Mouse (Mus musculus) layer of hippocampus, adult 2 months (tissue): ENCODE measurements around the gene Tmem115. TPM values are rescaled to one million over a fixed set of nuclear protein-coding genes. Genes with fewer than 3 reads are reported as not detected.
"Not testable (repeated sequence)": the region's sequence is repeated elsewhere in the genome, so short reads cannot be mapped to it uniquely, and the experiment has no call there.

Experiments
- DNase-seq, 2 experiments: peaks; one replicate each; pipeline ENCODE4 v3.0.0; 2022; ENCODE audit warnings: low spot score in 2 of 2
- H3K27ac ChIP-seq: fragments of 200-600 bp; 2 replicates; pipeline ENCODE4 v1.8.1; 2022
- H3K4me3 ChIP-seq: fragments of 200-600 bp; 2 replicates; pipeline ENCODE4 v1.8.1; 2022; ENCODE audit warnings: mild to moderate bottlenecking
- CTCF ChIP-seq: fragments of 200-600 bp; conservative IDR thresholded peaks from 2 replicates; pipeline ENCODE4 v1.8.1; 2022; ENCODE audit warnings: antibody characterized with exemption, mild to moderate bottlenecking, moderate library complexity
- total RNA-seq, 2 experiments: library from RNA; stranded (reverse); gene quantifications; 2 replicates each; pipeline ENCODE4 v1.2.3; 2021

Tmem115 gene
- total RNA-seq, 2 experiments from 2014 or later, result 35.8 to 41.0 TPM

DNA sequence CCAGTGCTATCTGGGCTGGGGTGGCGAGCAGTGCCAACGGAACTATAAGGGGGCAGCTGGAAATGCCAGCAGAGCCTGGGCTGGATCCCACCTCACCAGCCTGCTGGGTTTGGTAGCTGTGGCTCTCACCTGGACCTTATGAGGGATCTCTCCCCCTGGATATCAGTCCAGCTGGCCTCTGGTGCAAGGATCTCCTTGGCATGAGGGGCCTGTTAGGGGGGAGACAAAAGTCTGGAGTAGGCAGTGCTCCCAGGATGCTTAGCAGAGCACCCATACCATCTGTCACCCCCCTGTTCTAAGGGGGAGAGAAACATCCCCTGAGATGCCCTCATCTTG, 38.5 kb downstream of the Tmem115 start:
- Histone ChIP-seq H3K27ac (no peak overlapping the region), H3K4me3 (no peak overlapping the region)
- DNase-seq, result no peak
- no peak for TF ChIP-seq CTCF

GRCm38 (mm10) chr9:107573774-107574173, 40.0 kb downstream of the Tmem115 start:
- H3K27ac ChIP-seq, H3K4me3 ChIP-seq, DNase-seq: not testable (repeated sequence)
- peak; percentile 56 for TF ChIP-seq CTCF

DNA sequence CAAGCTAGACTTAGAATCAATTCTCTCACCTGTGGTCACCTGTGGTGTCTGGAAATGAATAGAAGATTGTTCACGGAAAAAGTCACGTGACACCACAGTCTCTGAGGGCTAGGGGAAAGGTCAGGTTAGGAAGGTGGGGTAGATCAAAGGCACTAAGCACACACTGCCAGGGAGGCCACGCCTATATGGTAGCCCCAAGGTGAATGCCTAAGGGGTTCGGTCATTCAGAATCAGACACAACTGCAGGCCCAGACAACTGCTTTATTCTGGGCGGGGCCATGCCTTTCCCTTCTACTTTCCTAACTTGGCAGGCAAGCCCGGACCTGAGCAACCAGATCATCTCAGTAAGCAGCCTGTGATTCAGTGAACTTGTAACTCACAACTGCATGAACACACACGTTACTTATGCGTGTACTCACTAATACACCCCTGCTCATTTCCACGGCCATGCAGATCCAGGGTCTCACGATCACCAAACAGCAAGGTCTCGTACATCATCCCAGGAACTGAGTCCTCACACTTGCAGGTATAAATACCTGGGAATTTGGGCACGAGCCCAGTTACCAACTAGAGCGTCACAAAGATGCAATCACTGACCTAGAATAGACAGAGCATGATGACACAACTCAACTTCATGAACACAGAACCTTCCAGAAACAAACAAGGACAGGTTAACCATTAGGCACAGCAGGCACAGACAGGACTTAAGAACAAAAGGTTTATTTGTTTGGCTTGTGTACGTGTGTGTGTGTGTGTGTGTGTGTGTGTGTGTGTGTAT, 42.0 kb downstream of the Tmem115 start:
- TF ChIP-seq CTCF, result no peak
- Histone ChIP-seq H3K27ac (no peak overlapping the region), H3K4me3 (no peak overlapping the region)
- no peak for DNase-seq

DNA sequence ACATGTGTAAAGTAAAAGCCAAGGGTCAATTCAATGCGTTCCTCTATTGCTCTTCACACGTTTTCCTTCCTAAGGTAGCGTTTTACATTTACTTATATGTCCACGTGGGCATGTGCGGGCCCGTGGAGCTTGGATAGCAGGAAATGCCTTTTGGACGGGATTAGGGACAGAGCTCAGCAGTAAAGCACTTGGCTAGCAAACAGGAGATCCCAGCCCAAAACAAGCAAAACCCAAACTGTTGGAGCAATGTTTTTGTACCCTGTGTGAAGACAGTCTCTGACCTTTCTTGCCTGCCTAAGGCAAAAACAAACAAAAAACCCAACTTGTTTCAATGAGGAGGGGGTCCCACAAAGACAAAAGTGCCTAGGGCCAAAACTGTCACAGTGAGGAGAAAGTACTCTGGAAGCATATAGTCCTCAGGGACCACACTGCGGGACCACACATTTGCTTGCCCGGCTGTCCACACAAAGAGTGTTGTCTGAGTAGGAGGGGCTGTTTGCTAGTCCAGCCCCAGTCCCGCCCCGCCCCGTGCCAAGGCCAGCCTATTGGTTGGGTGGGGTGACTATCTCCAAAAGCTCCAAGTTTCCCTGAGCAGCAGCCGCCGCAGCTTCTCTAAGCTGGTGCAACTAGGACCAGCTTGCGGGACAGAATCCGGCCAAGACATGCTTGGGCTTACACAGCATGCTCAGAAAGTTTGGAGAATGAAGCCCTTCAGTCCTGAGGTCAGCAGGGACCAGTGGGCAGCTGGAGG, 42.8 kb downstream of the Tmem115 start, which contains the start of gene Hyal1:
Gene Hyal1, plus strand, starts transcription at position 571 of the 751 bp plus-strand sequence.
- no peak for TF ChIP-seq CTCF
- DNase-seq, result peak; percentile 47 to 58
- Histone ChIP-seq H3K4me3 (peak within 1 kb of the TSS; percentile 47), H3K27ac (peak within 1 kb of the TSS; percentile 76)

GRCm38 (mm10) chr9:107577871-107578270, 44.1 kb downstream of the Tmem115 start:
- H3K4me3 ChIP-seq, result no peak overlapping the region
- no peak for TF ChIP-seq CTCF
- DNase-seq, result no peak

GRCm38 (mm10) chr9:107578587-107578986, 44.8 kb downstream of the Tmem115 start, which contains the start of gene Naa80:
Gene Naa80, plus strand, starts transcription at chr9:107578887.
- no peak for TF ChIP-seq CTCF
- no peak for DNase-seq
- Histone ChIP-seq H3K27ac (peak within 1 kb of the TSS; percentile 92), H3K4me3 (no peak within 1 kb of the TSS)

More at GRCm38 (mm10) chr9:107577871-107578270, 44.1 kb downstream of the Tmem115 start:
- peak overlapping the region; percentile 15; the same call in 1 of the 2 replicates for H3K27ac ChIP-seq

- peak in 1 of 2 experiments; percentile 33 for DNase-seq
- no peak for TF ChIP-seq CTCF
- H3K27ac ChIP-seq, result peak overlapping the region; percentile 92
- no peak overlapping the region for H3K4me3 ChIP-seq
Observed at GRCm38 (mm10) chr9:107579023-107579900, 45.5 kb downstream of the Tmem115 start.

DNA sequence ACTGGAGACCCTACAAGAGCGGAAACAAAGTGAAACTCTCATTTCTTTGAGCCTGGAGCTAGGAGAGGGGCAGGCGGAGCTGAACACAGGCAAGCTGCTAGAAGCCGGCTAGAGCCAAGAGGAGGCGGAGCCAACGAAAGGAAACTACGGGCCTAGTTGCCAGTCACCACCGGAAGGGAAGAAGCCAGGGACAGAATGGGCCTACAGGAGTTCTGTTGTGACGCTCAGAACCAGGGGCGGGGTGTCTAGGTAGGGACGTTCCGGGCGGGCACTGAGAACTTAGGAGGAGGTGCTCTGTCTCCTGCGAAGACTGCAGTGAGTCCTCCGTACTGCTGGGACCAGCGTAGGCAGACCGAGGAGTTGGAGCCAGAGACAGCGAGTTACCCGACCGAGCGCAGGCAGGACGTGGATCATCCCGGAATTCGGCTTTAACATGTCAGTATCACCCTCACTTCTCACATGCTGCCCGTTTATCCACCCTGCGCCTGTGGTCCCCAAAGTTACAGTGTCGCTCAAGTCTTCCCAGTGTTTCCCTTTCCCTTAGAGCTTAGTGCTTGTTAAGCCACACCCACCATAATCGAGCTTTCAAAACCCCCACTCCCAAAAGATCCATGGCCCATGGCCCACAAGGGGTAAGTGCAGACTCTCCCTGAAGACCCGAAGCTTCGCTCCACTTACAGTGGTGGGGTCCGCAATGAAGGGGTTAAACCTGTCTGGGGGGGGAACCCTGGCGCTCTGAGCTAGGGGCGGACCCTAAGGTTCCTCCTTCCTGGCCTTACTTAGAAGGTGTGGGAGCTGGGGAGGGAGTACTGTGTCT, 47.0 kb downstream of the Tmem115 start, which contains the start of gene Hyal3:
Gene Hyal3, plus strand, starts transcription at position 318 of the 817 bp plus-strand sequence.
- TF ChIP-seq CTCF, result no peak
- peak within 1 kb of the TSS; percentile 72 for H3K4me3 ChIP-seq
- peak within 1 kb of the TSS; percentile 92 for H3K27ac ChIP-seq
- peak; percentile 85 to 93 for DNase-seq

DNA sequence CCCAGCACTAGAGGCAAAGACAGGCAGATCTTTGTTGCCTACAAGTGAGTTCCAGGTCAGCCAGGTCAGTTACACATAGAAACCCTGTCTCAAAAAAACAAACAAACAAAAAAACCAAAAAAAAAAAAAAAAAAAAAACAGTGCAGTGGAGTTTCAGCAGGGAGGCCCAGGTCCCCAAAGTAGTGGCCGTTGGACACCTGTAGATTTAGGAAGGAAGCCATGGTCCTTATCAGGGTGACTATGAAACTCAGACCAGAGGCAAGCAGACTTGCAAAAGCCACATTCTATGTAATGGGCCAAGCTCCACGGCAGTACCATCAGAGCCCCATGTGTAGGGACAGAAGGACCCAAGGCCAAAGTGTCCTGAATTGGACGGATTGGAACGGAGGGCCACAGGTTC, 47.8 kb downstream of the Tmem115 start:
- DNase-seq, result no peak
- no peak overlapping the region for H3K27ac ChIP-seq
- no peak for TF ChIP-seq CTCF

GRCm38 (mm10) chr9:107582509-107583062, 48.8 kb downstream of the Tmem115 start:
- Histone ChIP-seq H3K4me3 (no peak overlapping the region), H3K27ac (no peak overlapping the region)
- TF ChIP-seq CTCF, result no peak
- no peak for DNase-seq

More for the DNA sequence above, 47.8 kb downstream of the Tmem115 start:
- peak overlapping the region; percentile 72; the same call in 1 of the 2 replicates for H3K4me3 ChIP-seq

DNA sequence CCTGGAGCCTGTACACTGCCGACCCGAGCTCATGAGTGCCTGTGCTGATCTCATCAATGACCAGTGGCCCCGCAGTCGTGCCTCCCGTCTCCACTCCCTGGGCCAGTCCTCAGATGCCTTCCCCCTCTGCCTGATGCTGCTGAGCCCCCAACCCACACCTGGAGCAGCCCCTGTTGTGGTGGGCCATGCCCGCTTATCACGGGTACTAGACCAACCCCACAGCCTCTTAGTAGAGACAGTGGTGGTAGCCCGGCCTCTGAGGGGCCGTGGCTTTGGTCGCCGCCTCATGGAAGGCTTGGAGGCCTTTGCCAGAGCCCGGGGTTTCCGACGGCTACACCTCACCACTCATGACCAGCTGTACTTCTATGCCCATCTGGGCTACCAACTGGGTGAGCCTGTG, 49.4 kb downstream of the Tmem115 start:
- no peak for TF ChIP-seq CTCF
- no peak for DNase-seq
- Histone ChIP-seq H3K27ac (no peak overlapping the region), H3K4me3 (no peak overlapping the region)
